Mouse (Mus musculus) embryonic facial prominence, embryonic 13.5 days (tissue): Measurements from ENCODE around the gene Adam19. TPM values are rescaled to one million over a fixed set of nuclear protein-coding genes. Genes with fewer than 3 reads are reported as not detected.

Experiments
- ATAC-seq: fragments of 200-750 bp; cut with Nextera tagmentation; 2 replicates; pipeline ENCODE4 v1.8.0; 2017; ENCODE audit warnings: low read depth; ENCODE audit not compliant: insufficient number of reproducible peaks, insufficient read depth, low FRiP score, low TSS enrichment
- H3K27ac ChIP-seq: fragments of 300-500 bp; sonication (generic); 2 replicates; pipeline ENCODE4 v1.5.1; 2015; ENCODE audit warnings: moderate library complexity, mild to moderate bottlenecking, inconsistent platforms
- H3K27me3 ChIP-seq: fragments of 300-500 bp; sonication (generic); 2 replicates; pipeline ENCODE4 v1.6.1; 2015; ENCODE audit warnings: mild to moderate bottlenecking, inconsistent platforms
- H3K36me3 ChIP-seq: fragments of 300-500 bp; sonication (generic); 2 replicates; pipeline ENCODE4 v1.6.1; 2015; ENCODE audit warnings: mild to moderate bottlenecking, inconsistent platforms
- H3K4me1 ChIP-seq: fragments of 300-500 bp; sonication (generic); 2 replicates; pipeline ENCODE4 v1.6.1; 2015; ENCODE audit warnings: inconsistent platforms
- H3K4me2 ChIP-seq: fragments of 300-500 bp; sonication (generic); 2 replicates; pipeline ENCODE4 v1.6.1; 2015; ENCODE audit warnings: moderate library complexity, mild to moderate bottlenecking, inconsistent platforms
- H3K4me3 ChIP-seq: fragments of 300-500 bp; sonication (generic); 2 replicates; pipeline ENCODE4 v1.5.1; 2015; ENCODE audit warnings: mild to moderate bottlenecking, inconsistent platforms
- H3K9ac ChIP-seq: fragments of 300-500 bp; sonication (generic); 2 replicates; pipeline ENCODE4 v1.6.1; 2015; ENCODE audit warnings: mild to moderate bottlenecking, inconsistent platforms
- H3K9me3 ChIP-seq: fragments of 300-500 bp; sonication (generic); 2 replicates; pipeline ENCODE4 v1.6.1; 2016; ENCODE audit warnings: inconsistent platforms
- WGBS: fragments of 180-500 bp; shearing (Covaris S2); methylation state at CpG from one replicate; pipeline ENCODE4 v1.1.7; 2015; ENCODE audit warnings: mixed read lengths; 5-methylcytosine and 5-hydroxymethylcytosine counted together
- polyA plus RNA-seq: library from polyadenylated mRNA; unstranded; fragments of >200 nt; fragmentation: Nextera tagmentation; extraction: Ambion mirVana; gene quantifications from 2 replicates; pipeline ENCODE4 v1.2.1, GENCODE M21; 2015

Adam19 gene
- polyA plus RNA-seq, 1 experiment from 2014 or later: 9.7 TPM

GRCm38 (mm10) chr11:46090951-46091667 is 35.3 kb downstream of the Adam19 start:
- Histone ChIP-seq H3K9ac (no peak overlapping the region), H3K36me3 (peaks cover 21% of the 10 kb centered on the region), H3K27ac (no peak overlapping the region), H3K4me2 (no peak overlapping the region), H3K4me1 (peaks cover 13% of the 10 kb centered on the region; the same call in 1 of the 2 replicates), H3K4me3 (no peak overlapping the region), H3K9me3 (no peaks in the 10 kb centered on the region), H3K27me3 (no peaks in the 10 kb centered on the region)
- no peak for ATAC-seq
- 68% methylated on average over 10 of the region's 10 CpGs for WGBS

DNA sequence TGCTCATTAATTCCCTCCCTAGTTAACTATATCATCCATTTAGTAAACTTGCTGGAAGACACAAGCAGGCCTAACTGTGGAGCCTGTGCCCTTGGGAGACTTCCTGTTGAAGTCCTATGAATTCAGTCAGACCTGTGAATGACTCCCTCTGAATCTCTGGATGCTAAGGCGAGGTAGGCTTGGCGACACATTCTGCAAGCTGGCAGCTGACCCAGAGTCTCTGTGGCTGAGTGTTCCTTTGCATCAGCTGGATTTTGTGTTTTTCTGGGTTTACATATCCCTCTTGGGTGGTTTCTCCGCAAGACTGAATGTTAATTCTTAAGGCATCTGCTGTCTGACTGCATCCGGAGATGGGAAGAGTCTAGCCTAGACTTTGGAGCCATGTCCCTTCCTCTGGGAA is 36.3 kb downstream of the Adam19 start:
- peaks cover 13% of the 10 kb centered on the region; the same call in 1 of the 2 replicates for H3K4me1 ChIP-seq
- no peak overlapping the region for H3K9ac ChIP-seq
- H3K4me2 ChIP-seq: no peak overlapping the region
- peaks cover 21% of the 10 kb centered on the region for H3K36me3 ChIP-seq
- H3K27ac ChIP-seq: no peak overlapping the region
- ATAC-seq: no peak
- no peaks in the 10 kb centered on the region for H3K9me3 ChIP-seq
- H3K4me3 ChIP-seq: no peak overlapping the region
- no peaks in the 10 kb centered on the region for H3K27me3 ChIP-seq
- 78% methylated on average over 4 of the region's 4 CpGs for WGBS

- 53% methylated on average over 9 of the region's 9 CpGs for WGBS
- ATAC-seq: peak; percentile 48; the same call in 1 of the 2 replicates
Measured at GRCm38 (mm10) chr11:46095477-46096264, 39.9 kb downstream of the Adam19 start.

GRCm38 (mm10) chr11:46096265-46096649 is 40.5 kb downstream of the Adam19 start:
- ATAC-seq: no peak
- no peaks in the 10 kb centered on the region for H3K27me3 ChIP-seq
- 0 out of 2 replicates have a peak overlapping the region, but pooled peaks have one; percentile 18 for H3K27ac ChIP-seq
- 0 out of 2 replicates have a peak, but pooled peaks cover 2% of the 10 kb centered on the region for H3K9me3 ChIP-seq
- 93% methylated on average over 6 of the region's 6 CpGs for WGBS
- H3K36me3 ChIP-seq: peaks cover 49% of the 10 kb centered on the region
- H3K4me1 ChIP-seq: peaks cover 7% of the 10 kb centered on the region; the same call in 1 of the 2 replicates
- no peak overlapping the region for H3K4me2 ChIP-seq
- no peak overlapping the region for H3K9ac ChIP-seq
- no peak overlapping the region for H3K4me3 ChIP-seq

More at GRCm38 (mm10) chr11:46095477-46096264, 39.9 kb downstream of the Adam19 start:
- Histone ChIP-seq H3K4me1 (peaks cover 8% of the 10 kb centered on the region; the same call in 1 of the 2 replicates), H3K9me3 (0 out of 2 replicates have a peak, but pooled peaks cover 2% of the 10 kb centered on the region), H3K4me2 (no peak overlapping the region), H3K9ac (no peak overlapping the region), H3K27me3 (no peaks in the 10 kb centered on the region), H3K27ac (0 out of 2 replicates have a peak overlapping the region, but pooled peaks have one; percentile 18), H3K4me3 (no peak overlapping the region), H3K36me3 (peaks cover 44% of the 10 kb centered on the region)

DNA sequence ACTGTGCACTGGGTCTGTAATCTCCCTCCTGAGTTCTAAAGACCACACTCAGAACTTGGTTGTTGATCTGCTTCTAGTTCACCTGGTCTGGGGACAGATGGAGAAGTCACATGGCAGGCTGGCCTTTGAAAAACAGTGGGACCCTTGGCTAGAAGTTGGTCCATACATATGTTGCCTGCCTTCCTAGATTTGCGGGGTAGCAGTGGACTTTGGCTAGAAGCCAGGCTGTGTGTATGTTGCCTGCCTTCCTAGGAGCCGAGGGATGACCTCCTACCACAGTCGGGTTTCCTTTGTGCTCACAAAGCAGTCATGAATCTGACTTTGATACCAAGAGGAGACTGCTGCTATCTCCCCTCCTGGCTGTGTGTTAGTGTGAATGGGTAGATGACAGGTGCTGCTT is 41.3 kb downstream of the Adam19 start:
- Histone ChIP-seq H3K27me3 (no peaks in the 10 kb centered on the region), H3K4me3 (no peak overlapping the region), H3K9ac (no peak overlapping the region), H3K4me2 (no peak overlapping the region), H3K4me1 (peaks cover 9% of the 10 kb centered on the region), H3K36me3 (peaks cover 53% of the 10 kb centered on the region), H3K27ac (no peak overlapping the region), H3K9me3 (0 out of 2 replicates have a peak, but pooled peaks cover 2% of the 10 kb centered on the region)
- 87% methylated on average over 3 of the region's 3 CpGs for WGBS
- no peak for ATAC-seq

DNA sequence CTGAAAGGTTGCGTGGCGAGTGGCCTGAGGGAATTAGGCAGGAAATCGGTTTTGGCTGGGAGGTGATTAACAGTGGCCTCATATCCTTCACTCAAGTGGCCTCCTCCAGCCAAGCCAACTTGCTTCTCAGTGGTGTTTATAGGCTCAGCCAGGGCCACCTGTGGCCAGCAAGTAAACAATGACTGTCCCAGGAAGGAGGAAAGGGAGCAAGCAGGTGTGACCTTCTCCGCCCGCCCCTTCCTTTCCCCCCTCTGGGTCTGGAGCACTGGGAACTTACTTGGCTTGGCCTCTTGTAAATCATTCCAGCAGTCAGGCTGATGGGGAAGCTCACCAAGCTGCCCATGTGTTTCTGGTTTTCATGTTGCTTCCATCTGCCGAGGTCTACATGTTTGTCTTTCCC is 46.3 kb downstream of the Adam19 start:
- WGBS: 63% methylated on average over 6 of the region's 6 CpGs
- ATAC-seq: no peak
- H3K27ac ChIP-seq: no peak overlapping the region

DNA sequence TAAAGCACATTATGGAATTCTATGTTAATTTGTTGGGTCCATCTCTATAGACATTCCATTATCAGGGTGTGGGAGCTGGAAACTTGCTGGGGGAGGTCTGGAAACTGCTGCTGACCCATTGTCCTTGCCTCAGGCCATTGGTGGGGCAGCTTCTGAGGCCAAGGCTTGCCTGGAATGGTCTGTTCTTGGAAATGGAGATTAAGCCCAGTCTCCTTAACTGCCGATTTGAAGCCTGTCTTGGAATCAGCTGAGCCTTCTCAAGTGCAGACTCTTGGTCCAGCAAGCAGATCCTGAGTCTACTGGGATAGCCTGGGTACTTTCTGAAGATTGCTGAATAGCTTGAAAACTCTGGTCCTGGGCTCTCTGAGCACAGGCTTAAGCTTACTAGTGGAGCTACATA is 51.3 kb downstream of the Adam19 start:
- 91% methylated on average over 1 of the region's 1 CpGs for WGBS
- Histone ChIP-seq H3K9me3 (no peaks in the 10 kb centered on the region), H3K27me3 (no peaks in the 10 kb centered on the region), H3K27ac (no peak overlapping the region), H3K4me3 (no peak overlapping the region), H3K4me1 (peaks cover 6% of the 10 kb centered on the region), H3K9ac (no peak overlapping the region), H3K36me3 (peaks cover 3% of the 10 kb centered on the region; the same call in 1 of the 2 replicates), H3K4me2 (no peak overlapping the region)
- ATAC-seq: no peak

More for the DNA sequence above, 46.3 kb downstream of the Adam19 start:
- H3K36me3 ChIP-seq: peaks cover 35% of the 10 kb centered on the region
- H3K4me1 ChIP-seq: peaks cover 8% of the 10 kb centered on the region
- H3K27me3 ChIP-seq: no peaks in the 10 kb centered on the region
- no peak overlapping the region for H3K4me2 ChIP-seq
- 0 out of 2 replicates have a peak, but pooled peaks cover 2% of the 10 kb centered on the region for H3K9me3 ChIP-seq
- H3K4me3 ChIP-seq: no peak overlapping the region
- no peak overlapping the region for H3K9ac ChIP-seq

DNA sequence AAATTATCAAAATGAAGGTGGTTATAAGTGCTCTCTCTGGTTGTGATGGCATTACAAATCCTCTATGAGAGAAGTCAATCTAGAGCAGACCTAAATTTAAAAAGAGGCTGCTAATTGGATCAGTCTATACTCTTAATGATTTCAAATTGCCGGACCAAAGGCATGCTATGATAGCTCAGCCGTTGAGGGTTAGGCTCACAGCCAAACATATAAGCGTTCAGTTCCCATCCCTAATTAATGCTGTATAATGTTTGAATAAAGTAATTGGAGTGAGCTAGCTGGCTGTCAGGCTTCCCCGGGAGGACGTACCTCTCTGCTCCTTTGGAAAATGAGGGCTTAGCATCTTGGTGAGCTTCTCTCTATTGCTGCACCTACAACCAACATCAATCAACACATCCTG is 53.4 kb downstream of the Adam19 start:
- no peaks in the 10 kb centered on the region for H3K9me3 ChIP-seq
- H3K27me3 ChIP-seq: no peaks in the 10 kb centered on the region
- no peak overlapping the region for H3K27ac ChIP-seq
- H3K4me2 ChIP-seq: no peak overlapping the region
- WGBS: 78% methylated on average over 5 of the region's 5 CpGs
- H3K9ac ChIP-seq: no peak overlapping the region
- no peak overlapping the region for H3K4me3 ChIP-seq
- no peak for ATAC-seq
- peaks cover 5% of the 10 kb centered on the region; the same call in 1 of the 2 replicates for H3K36me3 ChIP-seq
- no peaks in the 10 kb centered on the region for H3K4me1 ChIP-seq

DNA sequence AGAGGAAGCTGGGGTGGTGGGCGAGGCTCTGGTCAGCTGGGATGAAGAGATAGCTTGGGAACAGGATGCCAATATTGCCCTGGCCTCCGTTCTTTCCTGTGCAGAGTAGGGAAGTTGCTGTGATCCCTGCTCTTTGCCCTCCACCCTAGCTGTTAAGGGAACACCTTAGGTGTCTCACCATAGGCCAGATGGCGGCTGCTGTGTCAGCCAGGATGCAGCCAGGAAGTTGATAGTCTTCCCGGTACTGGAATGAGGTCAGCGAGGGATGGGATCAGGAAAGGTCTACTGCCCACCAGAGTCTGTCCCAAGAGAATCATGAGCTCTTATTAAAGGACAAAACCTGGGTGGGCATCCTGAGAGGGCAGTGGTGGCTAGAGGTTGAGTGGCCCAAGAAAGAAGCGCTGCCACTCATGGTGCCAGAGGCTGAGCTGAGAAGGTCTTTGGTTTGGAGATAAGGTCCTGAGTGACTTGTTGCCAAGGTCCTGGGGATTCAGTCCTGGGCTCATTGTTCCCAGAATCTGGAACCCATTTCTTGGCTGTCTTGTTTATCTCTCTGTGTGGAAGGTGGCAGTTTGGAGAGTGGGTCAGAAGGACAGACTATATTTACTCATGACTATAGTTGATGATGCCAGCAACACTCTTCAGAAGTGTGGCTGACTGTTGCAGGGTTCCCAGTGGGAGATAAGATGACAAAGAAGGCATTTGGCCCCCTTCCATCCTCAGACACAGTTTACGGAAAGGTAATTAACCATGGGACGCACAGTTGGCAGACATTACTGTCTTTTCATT is 54.6 kb downstream of the Adam19 start:
- no peaks in the 10 kb centered on the region for H3K27me3 ChIP-seq
- peaks cover 13% of the 10 kb centered on the region for H3K36me3 ChIP-seq
- H3K4me2 ChIP-seq: no peak overlapping the region
- 86% methylated on average over 8 of the region's 8 CpGs for WGBS
- no peak overlapping the region for H3K4me3 ChIP-seq
- no peak overlapping the region for H3K9ac ChIP-seq
- ATAC-seq: no peak
- no peaks in the 10 kb centered on the region for H3K4me1 ChIP-seq
- no peaks in the 10 kb centered on the region for H3K9me3 ChIP-seq
- no peak overlapping the region for H3K27ac ChIP-seq

DNA sequence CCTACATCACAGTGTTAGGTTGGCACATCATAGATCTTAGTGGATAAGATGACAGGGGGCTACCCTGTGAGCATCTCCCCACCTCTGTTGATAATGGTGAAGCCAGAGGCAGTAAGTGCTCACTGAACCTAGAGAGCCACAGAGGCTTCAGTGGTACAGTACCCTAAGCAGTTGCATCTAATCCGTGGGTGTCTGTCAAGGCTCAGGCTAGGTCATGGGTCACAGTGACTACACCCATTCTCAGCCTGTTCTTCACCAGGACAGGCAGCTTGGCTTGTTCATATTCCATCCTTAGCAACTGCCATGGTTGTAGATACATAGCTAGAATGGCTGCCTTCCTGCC is 55.1 kb downstream of the Adam19 start:
- no peak overlapping the region for H3K27ac ChIP-seq
- no peaks in the 10 kb centered on the region for H3K9me3 ChIP-seq
- peaks cover 14% of the 10 kb centered on the region for H3K36me3 ChIP-seq
- H3K4me1 ChIP-seq: no peaks in the 10 kb centered on the region
- no peak overlapping the region for H3K4me3 ChIP-seq
- no peaks in the 10 kb centered on the region for H3K27me3 ChIP-seq
- no peak overlapping the region for H3K4me2 ChIP-seq
- no peak for ATAC-seq
- WGBS: 89% methylated on average over 1 of the region's 1 CpGs
- no peak overlapping the region for H3K9ac ChIP-seq

GRCm38 (mm10) chr11:46113211-46113610 is 57.4 kb downstream of the Adam19 start:
- H3K4me3 ChIP-seq: no peak overlapping the region
- no peak overlapping the region for H3K27ac ChIP-seq
- no peaks in the 10 kb centered on the region for H3K27me3 ChIP-seq
- H3K36me3 ChIP-seq: peaks cover 22% of the 10 kb centered on the region
- no peak overlapping the region for H3K9ac ChIP-seq
- no peaks in the 10 kb centered on the region for H3K4me1 ChIP-seq
- H3K9me3 ChIP-seq: no peaks in the 10 kb centered on the region
- WGBS: 65% methylated on average over 3 of the region's 3 CpGs
- ATAC-seq: no peak
- no peak overlapping the region for H3K4me2 ChIP-seq
